Mouse (Mus musculus): ENCODE measurements around the gene Socs2. TPM values are rescaled to one million over a fixed set of nuclear protein-coding genes. Genes with fewer than 3 reads are reported as not detected.

The Socs2 gene
- total and polyA plus RNA-seq, 3 experiments = 16.5 to 24.9 TPM; not detected in 1

DNA sequence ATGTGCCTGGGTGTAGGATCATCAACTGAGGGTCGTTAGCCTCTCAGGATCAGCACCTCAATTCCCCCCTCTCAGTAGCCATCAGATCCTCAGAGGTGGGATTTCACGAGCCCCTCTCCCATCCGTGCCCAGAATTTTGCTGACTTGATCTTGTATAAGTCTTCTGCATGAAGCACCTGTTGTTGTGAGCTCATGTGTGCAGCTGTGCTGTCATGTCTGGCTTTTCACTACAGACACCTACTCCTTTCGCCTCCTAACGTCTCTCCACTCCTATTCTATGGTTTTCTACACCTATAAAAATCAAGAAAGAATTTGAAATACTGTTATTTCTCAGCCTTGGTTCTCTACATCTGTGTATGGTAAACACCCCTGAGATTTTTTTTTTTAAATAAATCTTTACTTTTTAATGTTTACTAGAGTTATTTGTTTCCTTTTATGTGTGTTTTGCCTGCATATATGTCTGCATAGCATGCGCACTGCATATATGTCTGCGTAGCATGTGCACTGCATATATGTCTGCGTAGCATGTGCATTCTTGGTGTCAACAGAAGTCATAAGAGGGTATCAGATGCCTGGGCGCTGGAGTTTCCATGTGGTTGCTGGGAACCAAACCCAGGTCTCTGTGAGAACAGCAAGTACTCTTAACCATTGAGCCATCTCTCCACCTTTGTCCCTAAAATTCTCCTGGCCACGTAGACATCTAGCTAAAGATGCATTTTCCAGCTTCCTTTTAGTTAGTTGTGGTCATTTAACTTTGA, 74.0 kb downstream of the Socs2 start:
- Histone ChIP-seq H3K9me3 (replicated peaks; ENCODE audit: insufficient read depth, low read length) (no peaks in the 10 kb centered on the region), H3K79me2 (ENCODE audit: control insufficient read depth, insufficient read depth, low read length, poor library complexity) (no peaks in the 10 kb centered on the region), H3K4me3 (ENCODE audit: control insufficient read depth in 1 of 2, insufficient read depth in 1 of 2, low read depth in 2 of 2, low read length in 2 of 2) (no peak overlapping the region), H3K9ac (ENCODE audit: control insufficient read depth, low read depth, low read length, poor library complexity, severe bottlenecking) (no peak overlapping the region), H3K27me3 (ENCODE audit: control insufficient read depth in 1 of 2, insufficient read depth in 2 of 2, low read length in 2 of 2) (no peaks in the 10 kb centered on the region), H3K4me1 (ENCODE audit: control insufficient read depth in 1 of 2, insufficient read depth in 2 of 2, low read length in 2 of 2) (peaks cover 0 to 4% of the 10 kb centered on the region in 2 experiments; a peak in 2 of 4 replicates), H3K27ac (ENCODE audit: control insufficient read depth, low read depth, low read length) (no peak overlapping the region), H3K36me3 (ENCODE audit: control insufficient read depth in 1 of 2, insufficient read depth in 2 of 2, low read length in 2 of 2) (no peaks in the 10 kb centered on the region)
- TF ChIP-seq POLR2AphosphoS5 (IDR thresholded peaks at IDR 0.05; ENCODE audit: borderline replicate concordance, low read depth, low read length) (no peak), MYB (IDR thresholded peaks at IDR 0.05; ENCODE audit: low read depth, low read length) (no peak), RAD21 (IDR thresholded peaks at IDR 0.05; ENCODE audit: low read depth, low read length) (no peak), ZKSCAN1 (IDR thresholded peaks at IDR 0.05; ENCODE audit: low read depth, low read length) (no peak), MAFK (IDR thresholded peaks at IDR 0.05; ENCODE audit: borderline replicate concordance, low read depth, low read length) (no peak), USF1 (IDR thresholded peaks at IDR 0.05; ENCODE audit: low read depth, low read length) (no peak), HCFC1 (IDR thresholded peaks at IDR 0.05; ENCODE audit: low read depth, low read length) (no peak), NELFE (IDR thresholded peaks at IDR 0.05; ENCODE audit: low read depth, low read length) (no peak), NRF1 (IDR thresholded peaks at IDR 0.05; ENCODE audit: insufficient read depth, low read depth, low read length, poor library complexity, severe bottlenecking) (no peak), CTCF (IDR thresholded peaks at IDR 0.05 in 2 of 3, conservative IDR thresholded peaks at IDR 0.05 in 1 of 3; ENCODE audit: control insufficient read depth in 1 of 3, insufficient read depth in 1 of 3, low read depth in 2 of 3, low read length in 3 of 3, poor library complexity in 1 of 3, severe bottlenecking in 1 of 3) (no peak), ZNF384 (IDR thresholded peaks at IDR 0.05; ENCODE audit: low read depth, low read length) (no peak), ZMIZ1 (IDR thresholded peaks at IDR 0.05; ENCODE audit: low read depth, low read length) (no peak), POLR2AphosphoS2 (IDR thresholded peaks at IDR 0.05; ENCODE audit: low read length) (no peak), GABPA (IDR thresholded peaks at IDR 0.05; ENCODE audit: low read depth, low read length) (no peak), ELF1 (IDR thresholded peaks at IDR 0.05; ENCODE audit: low read depth, low read length) (no peak), TCF12 (IDR thresholded peaks at IDR 0.05; ENCODE audit: low read depth, low read length) (no peak)
- DNase-seq (ENCODE audit: low read depth, low spot score) = no peak

GRCm38 (mm10) chr10:95340676-95341075, 76.3 kb downstream of the Socs2 start:
- Histone ChIP-seq H3K36me3 (ENCODE audit: control insufficient read depth in 1 of 2, insufficient read depth in 2 of 2, low read length in 2 of 2) (peaks cover 0 to 3% of the 10 kb centered on the region in 2 experiments; a peak in 2 of 4 replicates), H3K9me3 (replicated peaks; ENCODE audit: insufficient read depth, low read length) (no peaks in the 10 kb centered on the region), H3K4me3 (ENCODE audit: control insufficient read depth in 1 of 2, insufficient read depth in 1 of 2, low read depth in 2 of 2, low read length in 2 of 2) (no peak overlapping the region), H3K4me1 (ENCODE audit: control insufficient read depth in 1 of 2, insufficient read depth in 2 of 2, low read length in 2 of 2) (peaks cover 0 to 4% of the 10 kb centered on the region in 2 experiments; a peak in 2 of 4 replicates), H3K27me3 (ENCODE audit: control insufficient read depth in 1 of 2, insufficient read depth in 2 of 2, low read length in 2 of 2) (no peaks in the 10 kb centered on the region), H3K9ac (ENCODE audit: control insufficient read depth, low read depth, low read length, poor library complexity, severe bottlenecking) (no peak overlapping the region), H3K79me2 (ENCODE audit: control insufficient read depth, insufficient read depth, low read length, poor library complexity) (no peaks in the 10 kb centered on the region), H3K27ac (ENCODE audit: control insufficient read depth, low read depth, low read length) (no peak overlapping the region)
- TF ChIP-seq JUND (IDR thresholded peaks at IDR 0.05; ENCODE audit: low read depth, low read length) = no peak
- TF ChIP-seq USF1 (IDR thresholded peaks at IDR 0.05; ENCODE audit: low read depth, low read length) = no peak
- no peak for TF ChIP-seq UBTF (IDR thresholded peaks at IDR 0.05; ENCODE audit: borderline replicate concordance, insufficient read depth, low read depth, low read length)
- no peak for TF ChIP-seq CTCF (IDR thresholded peaks at IDR 0.05 in 2 of 3, conservative IDR thresholded peaks at IDR 0.05 in 1 of 3; ENCODE audit: control insufficient read depth in 1 of 3, insufficient read depth in 1 of 3, low read depth in 2 of 3, low read length in 3 of 3, poor library complexity in 1 of 3, severe bottlenecking in 1 of 3)
- no peak for TF ChIP-seq MAX (IDR thresholded peaks at IDR 0.05; ENCODE audit: low read length)
- no peak for TF ChIP-seq RCOR1 (IDR thresholded peaks at IDR 0.05; ENCODE audit: low read depth, low read length)
- TF ChIP-seq ZNF384 (IDR thresholded peaks at IDR 0.05; ENCODE audit: low read depth, low read length) = no peak
- TF ChIP-seq SMC3 (IDR thresholded peaks at IDR 0.05; ENCODE audit: low read depth, low read length) = no peak
- TF ChIP-seq HCFC1 (IDR thresholded peaks at IDR 0.05; ENCODE audit: low read depth, low read length) = no peak
- TF ChIP-seq MXI1 (IDR thresholded peaks at IDR 0.05; ENCODE audit: low read depth, low read length) = no peak
- no peak for TF ChIP-seq CHD2 (IDR thresholded peaks at IDR 0.05; ENCODE audit: low read length)
- TF ChIP-seq POLR2AphosphoS2 (IDR thresholded peaks at IDR 0.05; ENCODE audit: low read length) = no peak
- TF ChIP-seq CHD1 (IDR thresholded peaks at IDR 0.05; ENCODE audit: low read depth, low read length) = no peak
- no peak for TF ChIP-seq GATA1 (IDR thresholded peaks at IDR 0.05; ENCODE audit: low read depth, low read length)
- no peak for TF ChIP-seq MAFK (IDR thresholded peaks at IDR 0.05; ENCODE audit: borderline replicate concordance, low read depth, low read length)
- no peak for TF ChIP-seq NELFE (IDR thresholded peaks at IDR 0.05; ENCODE audit: low read depth, low read length)
- no peak for DNase-seq (ENCODE audit: low read depth, low spot score)

Measured in MEL (cell line).